Mouse (Mus musculus) kidney, embryonic 14.5 days (tissue): ENCODE measurements around the gene Arhgef11. TPM values are rescaled to one million over a fixed set of nuclear protein-coding genes. Genes with fewer than 3 reads are reported as not detected.

ENCODE experiments used
- ATAC-seq: fragments of 200-750 bp; cut with Nextera tagmentation; 2 replicates; pipeline ENCODE4 v1.8.0; 2017; ENCODE audit warnings: moderate number of reproducible peaks, mild to moderate bottlenecking, moderate TSS enrichment, moderate library complexity; ENCODE audit not compliant: low FRiP score, low TSS enrichment
- H3K27ac ChIP-seq: fragments of 300-500 bp; sonication (generic); 2 replicates; pipeline ENCODE4 v1.5.1; 2014; ENCODE audit warnings: low read depth, mild to moderate bottlenecking, low read length, moderate library complexity, mixed read lengths
- H3K27me3 ChIP-seq: fragments of 300-500 bp; sonication (generic); 2 replicates; pipeline ENCODE4 v1.6.1; 2014; ENCODE audit warnings: mild to moderate bottlenecking, low read length; ENCODE audit not compliant: control insufficient read depth, insufficient read depth
- H3K36me3 ChIP-seq: fragments of 300-500 bp; sonication (generic); 2 replicates; pipeline ENCODE4 v1.6.1; 2014; ENCODE audit warnings: low read length, mixed read lengths; ENCODE audit not compliant: control insufficient read depth, insufficient read depth
- H3K4me1 ChIP-seq: fragments of 300-500 bp; sonication (generic); 2 replicates; pipeline ENCODE4 v1.6.1; 2014; ENCODE audit warnings: low read length, mixed read lengths; ENCODE audit not compliant: control insufficient read depth, insufficient read depth
- H3K4me2 ChIP-seq: fragments of 300-500 bp; sonication (generic); replicated peaks from 2 replicates; pipeline ENCODE4 v1.6.1; 2014; ENCODE audit warnings: low read depth, mild to moderate bottlenecking, low read length
- H3K4me3 ChIP-seq: fragments of 300-500 bp; sonication (generic); 2 replicates; pipeline ENCODE4 v1.5.1; 2014; ENCODE audit warnings: mild to moderate bottlenecking, low read length
- H3K9ac ChIP-seq: fragments of 300-500 bp; sonication (generic); 2 replicates; pipeline ENCODE4 v1.6.1; 2014; ENCODE audit warnings: low read depth, mild to moderate bottlenecking, low read length, moderate library complexity
- H3K9me3 ChIP-seq: fragments of 300-500 bp; sonication (generic); 2 replicates; pipeline ENCODE4 v1.6.1; 2016; ENCODE audit warnings: low read length; ENCODE audit not compliant: control insufficient read depth
- WGBS: fragments of 180-500 bp; shearing (Covaris S2); extraction: QIAGEN DNeasy Blood & Tissue Kit; methylation state at CpG from one replicate; pipeline ENCODE4 v1.1.7; 2014; 5-methylcytosine and 5-hydroxymethylcytosine counted together
- polyA plus RNA-seq: library from polyadenylated mRNA; unstranded; fragments of >200 nt; fragmentation: Nextera tagmentation; extraction: Ambion mirVana; gene quantifications from 2 replicates; pipeline ENCODE4 v1.2.1, GENCODE M21; 2014

Gene Arhgef11
- polyA plus RNA-seq, 1 experiment from 2014 or later, result 21.9 TPM

GRCm38 (mm10) chr3:87763202-87763601 lies 145.8 kb downstream of the Arhgef11 start:
- no peak for ATAC-seq
- Histone ChIP-seq H3K9me3 (no peaks in the 10 kb centered on the region), H3K27ac (peak overlapping the region; percentile 95), H3K4me1 (peaks cover 60% of the 10 kb centered on the region), H3K36me3 (peaks cover 7% of the 10 kb centered on the region; the same call in 1 of the 2 replicates), H3K4me2 (peak overlapping the region; percentile 31), H3K9ac (peak overlapping the region; percentile 37; the same call in 1 of the 2 replicates), H3K4me3 (0 out of 2 replicates have a peak overlapping the region, but pooled peaks have one; percentile 6), H3K27me3 (no peaks in the 10 kb centered on the region)
- 47% methylated on average over 4 of the region's 4 CpGs for WGBS

GRCm38 (mm10) chr3:87763683-87764289 lies 146.4 kb downstream of the Arhgef11 start:
- Histone ChIP-seq H3K4me3 (peak overlapping the region; percentile 6; the same call in 1 of the 2 replicates), H3K9me3 (no peaks in the 10 kb centered on the region), H3K36me3 (peaks cover 4% of the 10 kb centered on the region; the same call in 1 of the 2 replicates), H3K9ac (peak overlapping the region; percentile 37; the same call in 1 of the 2 replicates), H3K4me1 (peaks cover 63% of the 10 kb centered on the region), H3K27ac (peak overlapping the region; percentile 95), H3K4me2 (peak overlapping the region; percentile 31), H3K27me3 (no peaks in the 10 kb centered on the region)
- WGBS, result 12% methylated on average over 15 of the region's 15 CpGs
- ATAC-seq, result peak; percentile 54

GRCm38 (mm10) chr3:87764506-87764905 lies 147.1 kb downstream of the Arhgef11 start:
- Histone ChIP-seq H3K36me3 (no peaks in the 10 kb centered on the region), H3K4me3 (peak overlapping the region; percentile 6), H3K9me3 (no peaks in the 10 kb centered on the region), H3K4me2 (peak overlapping the region; percentile 31), H3K27ac (peak overlapping the region; percentile 95), H3K9ac (peak overlapping the region; percentile 37; the same call in 1 of the 2 replicates), H3K4me1 (peaks cover 63% of the 10 kb centered on the region), H3K27me3 (no peaks in the 10 kb centered on the region)
- WGBS, result 22% methylated on average over 10 of the region's 10 CpGs
- no peak for ATAC-seq

- 25% methylated on average over 10 of the region's 10 CpGs for WGBS
- 0 out of 2 replicates have a peak, but pooled peaks have one; percentile 24 for ATAC-seq
- H3K9me3 ChIP-seq, result no peaks in the 10 kb centered on the region
- H3K27ac ChIP-seq, result peak overlapping the region; percentile 95
- H3K4me2 ChIP-seq, result peak overlapping the region; percentile 31
- H3K27me3 ChIP-seq, result no peaks in the 10 kb centered on the region
- H3K36me3 ChIP-seq, result no peaks in the 10 kb centered on the region
- H3K4me3 ChIP-seq, result peak overlapping the region; percentile 6; the same call in 1 of the 2 replicates
- peaks cover 63% of the 10 kb centered on the region for H3K4me1 ChIP-seq
- H3K9ac ChIP-seq, result no peak overlapping the region
Observed at GRCm38 (mm10) chr3:87765091-87765490, 147.7 kb downstream of the Arhgef11 start.

- ATAC-seq, result no peak
- no peaks in the 10 kb centered on the region for H3K36me3 ChIP-seq
- H3K9me3 ChIP-seq, result no peaks in the 10 kb centered on the region
- H3K9ac ChIP-seq, result peak overlapping the region; percentile 23; the same call in 1 of the 2 replicates
- peak overlapping the region; percentile 31 for H3K4me2 ChIP-seq
- peaks cover 68% of the 10 kb centered on the region for H3K4me1 ChIP-seq
- no peak overlapping the region; the same call in 1 of the 2 replicates for H3K4me3 ChIP-seq
- H3K27me3 ChIP-seq, result no peaks in the 10 kb centered on the region
- 70% methylated on average over 5 of the region's 5 CpGs for WGBS
- peak overlapping the region; percentile 95 for H3K27ac ChIP-seq
Observed at GRCm38 (mm10) chr3:87765631-87766283, 148.4 kb downstream of the Arhgef11 start.

GRCm38 (mm10) chr3:87766284-87766667 lies 148.9 kb downstream of the Arhgef11 start:
- no peaks in the 10 kb centered on the region for H3K36me3 ChIP-seq
- peak overlapping the region; percentile 31; the same call in 1 of the 2 replicates for H3K4me2 ChIP-seq
- peaks cover 73% of the 10 kb centered on the region for H3K4me1 ChIP-seq
- H3K9me3 ChIP-seq, result no peaks in the 10 kb centered on the region
- peak overlapping the region; percentile 95; the same call in 1 of the 2 replicates for H3K27ac ChIP-seq
- H3K9ac ChIP-seq, result peak overlapping the region; percentile 23; the same call in 1 of the 2 replicates
- no peak overlapping the region for H3K4me3 ChIP-seq
- ATAC-seq, result no peak
- no peaks in the 10 kb centered on the region for H3K27me3 ChIP-seq
- WGBS, result 81% methylated on average over 3 of the region's 3 CpGs

- peaks cover 67% of the 10 kb centered on the region for H3K4me1 ChIP-seq
- peak; percentile 36 for ATAC-seq
Observed at GRCm38 (mm10) chr3:87767764-87768163, 150.4 kb downstream of the Arhgef11 start.

GRCm38 (mm10) chr3:87768431-87768830 lies 151.1 kb downstream of the Arhgef11 start:
- H3K9me3 ChIP-seq, result no peaks in the 10 kb centered on the region
- H3K27ac ChIP-seq, result peak overlapping the region; percentile 89
- no peaks in the 10 kb centered on the region for H3K36me3 ChIP-seq
- 45% methylated on average over 6 of the region's 6 CpGs for WGBS
- H3K9ac ChIP-seq, result peak overlapping the region; percentile 70
- H3K4me1 ChIP-seq, result peaks cover 61% of the 10 kb centered on the region
- H3K27me3 ChIP-seq, result no peaks in the 10 kb centered on the region
- H3K4me3 ChIP-seq, result peak overlapping the region; percentile 56
- H3K4me2 ChIP-seq, result peak overlapping the region; percentile 65
- no peak for ATAC-seq

More at GRCm38 (mm10) chr3:87767764-87768163, 150.4 kb downstream of the Arhgef11 start:
- H3K27me3 ChIP-seq, result no peaks in the 10 kb centered on the region
- H3K9ac ChIP-seq, result peak overlapping the region; percentile 70
- 25% methylated on average over 8 of the region's 8 CpGs for WGBS
- H3K9me3 ChIP-seq, result no peaks in the 10 kb centered on the region
- peak overlapping the region; percentile 89 for H3K27ac ChIP-seq
- H3K4me3 ChIP-seq, result peak overlapping the region; percentile 56
- H3K4me2 ChIP-seq, result peak overlapping the region; percentile 65
- no peaks in the 10 kb centered on the region for H3K36me3 ChIP-seq

GRCm38 (mm10) chr3:87768844-87769243 lies 151.5 kb downstream of the Arhgef11 start:
- H3K4me3 ChIP-seq, result peak overlapping the region; percentile 56
- ATAC-seq, result peak; percentile 75
- peak overlapping the region; percentile 70 for H3K9ac ChIP-seq

More at GRCm38 (mm10) chr3:87768844-87769243, 151.5 kb downstream of the Arhgef11 start:
- Histone ChIP-seq H3K27ac (peak overlapping the region; percentile 89), H3K27me3 (no peaks in the 10 kb centered on the region), H3K4me2 (peak overlapping the region; percentile 65), H3K9me3 (no peaks in the 10 kb centered on the region), H3K36me3 (no peaks in the 10 kb centered on the region), H3K4me1 (peaks cover 56% of the 10 kb centered on the region)
- WGBS, result under 1% methylated on average over 33 of the region's 37 CpGs
